Mouse (Mus musculus) forebrain, embryonic 16.5 days (tissue): Measurements from ENCODE around the gene Actr8. TPM values are rescaled to one million over a fixed set of nuclear protein-coding genes. Genes with fewer than 3 reads are reported as not detected.

Experiments used
- ATAC-seq: fragments of 200-750 bp; cut with Nextera tagmentation; 2 replicates; pipeline ENCODE4 v1.8.0; 2017; ENCODE audit warnings: mild to moderate bottlenecking, moderate library complexity
- H3K27ac ChIP-seq: fragments of 300-500 bp; sonication (generic); 2 replicates; pipeline ENCODE4 v1.5.1; 2014; ENCODE audit warnings: low read length, control low read depth
- H3K27me3 ChIP-seq: fragments of 300-500 bp; sonication (generic); replicated peaks from 2 replicates; pipeline ENCODE4 v1.6.1; 2014; ENCODE audit warnings: low read length; ENCODE audit not compliant: control insufficient read depth, insufficient read depth
- H3K36me3 ChIP-seq: fragments of 300-500 bp; sonication (generic); 2 replicates; pipeline ENCODE4 v1.6.1; 2014; ENCODE audit not compliant: control insufficient read depth, insufficient read depth
- H3K4me1 ChIP-seq: fragments of 300-500 bp; sonication (generic); replicated peaks from 2 replicates; pipeline ENCODE4 v1.6.1; 2014; ENCODE audit warnings: low read length; ENCODE audit not compliant: control insufficient read depth, insufficient read depth
- H3K4me2 ChIP-seq: fragments of 300-500 bp; sonication (generic); 2 replicates; pipeline ENCODE4 v1.6.1; 2014; ENCODE audit warnings: mild to moderate bottlenecking, low read length, control low read depth
- H3K4me3 ChIP-seq: fragments of 300-500 bp; sonication (generic); replicated peaks from 2 replicates; pipeline ENCODE4 v1.5.1; 2014; ENCODE audit warnings: mild to moderate bottlenecking, low read length, control low read depth
- H3K9ac ChIP-seq: fragments of 300-500 bp; sonication (generic); replicated peaks from 2 replicates; pipeline ENCODE4 v1.6.1; 2014; ENCODE audit warnings: low read depth, low read length, control low read depth
- H3K9me3 ChIP-seq: fragments of 300-500 bp; sonication (generic); 2 replicates; pipeline ENCODE4 v1.6.1; 2016; ENCODE audit warnings: low read length; ENCODE audit not compliant: control insufficient read depth
- WGBS: fragments of 180-500 bp; shearing (Covaris S2); extraction: QIAGEN DNeasy Blood & Tissue Kit; methylation state at CpG from one replicate; pipeline ENCODE4 v1.1.7; 2014; 5-methylcytosine and 5-hydroxymethylcytosine counted together
- polyA plus RNA-seq: library from polyadenylated mRNA; unstranded; fragments of >200 nt; fragmentation: Nextera tagmentation; extraction: Ambion mirVana; gene quantifications from 2 replicates; pipeline ENCODE4 v1.2.1, GENCODE M21; 2015

Gene Actr8
- polyA plus RNA-seq, 1 experiment from 2014 or later = 92.8 TPM

DNA sequence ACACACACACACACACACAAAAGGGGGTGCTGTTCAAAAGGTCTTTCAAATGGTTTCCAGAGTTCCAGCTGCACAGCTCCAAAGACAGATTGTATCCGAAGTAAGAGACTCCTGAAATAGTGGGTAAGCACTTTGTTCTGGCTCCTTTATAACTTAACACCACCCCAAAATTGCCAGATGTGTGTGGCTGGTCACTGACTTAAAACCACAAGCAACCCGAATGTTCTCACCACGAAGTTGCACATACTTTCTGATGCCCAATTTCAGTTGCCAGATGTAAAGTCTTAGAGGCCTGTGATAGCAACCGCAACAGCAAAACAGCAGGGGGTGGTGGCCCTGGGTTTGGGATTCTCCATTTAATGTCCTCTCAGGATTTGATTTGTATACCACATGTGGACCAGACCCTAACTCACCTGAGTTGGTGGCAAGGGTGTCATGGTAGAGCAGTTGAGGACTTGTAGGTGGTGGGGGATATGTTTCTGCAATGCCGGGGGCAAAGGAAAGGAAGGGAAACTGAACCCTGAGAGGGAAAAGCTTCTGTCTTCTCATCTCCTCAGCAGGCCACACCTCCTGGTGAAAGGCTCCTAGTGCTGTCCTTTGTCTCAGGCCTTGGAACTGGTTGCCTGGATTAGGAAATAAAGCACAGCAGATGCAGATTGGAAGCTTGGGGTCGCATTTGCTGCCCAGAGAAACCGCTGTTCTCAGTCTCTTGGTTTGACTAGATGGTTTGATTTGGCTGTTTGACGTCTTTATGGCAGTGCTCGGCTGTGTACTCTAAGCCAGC lies 41.8 kb downstream of the Actr8 start:
- no peak overlapping the region for H3K27ac ChIP-seq
- no peak overlapping the region for H3K4me3 ChIP-seq
- 48% methylated on average over 9 of the region's 9 CpGs for WGBS
- H3K27me3 ChIP-seq = no peaks in the 10 kb centered on the region
- H3K36me3 ChIP-seq = no peaks in the 10 kb centered on the region
- no peaks in the 10 kb centered on the region for H3K9me3 ChIP-seq
- no peak for ATAC-seq
- no peak overlapping the region for H3K9ac ChIP-seq
- H3K4me2 ChIP-seq = no peak overlapping the region
- H3K4me1 ChIP-seq = no peaks in the 10 kb centered on the region

GRCm38 (mm10) chr14:30022471-30022870 lies 44.3 kb downstream of the Actr8 start:
- Histone ChIP-seq H3K27me3 (no peaks in the 10 kb centered on the region), H3K4me1 (no peaks in the 10 kb centered on the region), H3K9ac (no peak overlapping the region), H3K4me3 (no peak overlapping the region), H3K4me2 (no peak overlapping the region), H3K36me3 (no peaks in the 10 kb centered on the region), H3K9me3 (no peaks in the 10 kb centered on the region), H3K27ac (no peak overlapping the region)
- ATAC-seq = no peak
- WGBS = 91% methylated on average over 6 of the region's 6 CpGs

- WGBS = 45% methylated on average over 7 of the region's 7 CpGs
- Histone ChIP-seq H3K9ac (no peak overlapping the region), H3K9me3 (no peaks in the 10 kb centered on the region), H3K36me3 (no peaks in the 10 kb centered on the region), H3K4me2 (no peak overlapping the region), H3K27ac (no peak overlapping the region), H3K27me3 (no peaks in the 10 kb centered on the region), H3K4me1 (no peaks in the 10 kb centered on the region), H3K4me3 (no peak overlapping the region)
- ATAC-seq = no peak
These were observed 46.2 kb downstream of the Actr8 start for GRCm38 (mm10) chr14:30024387-30024786.

GRCm38 (mm10) chr14:30027378-30027777 lies 49.2 kb downstream of the Actr8 start:
- whole genome bisulfite sequencing = 49% methylated on average over 2 of the region's 2 CpGs

DNA sequence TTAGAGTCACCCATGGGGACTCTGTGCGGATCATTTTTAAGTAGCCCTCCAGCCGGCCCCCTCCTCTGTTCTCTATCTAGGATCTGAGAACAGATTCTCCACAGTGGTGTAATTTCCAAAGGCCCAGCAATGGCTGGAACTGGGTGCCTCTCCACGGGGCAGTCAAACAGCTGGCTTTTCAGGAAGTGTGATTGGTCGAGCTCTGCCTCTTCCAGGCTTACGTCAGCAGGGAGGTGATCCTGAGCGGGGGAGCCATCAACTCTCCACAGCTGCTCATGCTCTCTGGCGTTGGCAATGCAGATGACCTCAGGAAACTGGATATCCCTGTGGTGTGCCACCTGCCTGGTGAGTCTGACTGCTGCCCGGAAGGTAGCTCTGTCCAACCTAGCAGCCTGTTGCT lies 55.3 kb downstream of the Actr8 start:
- Histone ChIP-seq H3K4me1 (no peaks in the 10 kb centered on the region), H3K9me3 (no peaks in the 10 kb centered on the region), H3K36me3 (no peaks in the 10 kb centered on the region), H3K4me2 (no peak overlapping the region), H3K4me3 (no peak overlapping the region), H3K9ac (no peak overlapping the region), H3K27me3 (no peaks in the 10 kb centered on the region), H3K27ac (no peak overlapping the region)
- WGBS = 74% methylated on average over 8 of the region's 8 CpGs
- ATAC-seq = no peak

More at GRCm38 (mm10) chr14:30027378-30027777, 49.2 kb downstream of the Actr8 start:
- H3K9ac ChIP-seq = no peak overlapping the region
- no peaks in the 10 kb centered on the region for H3K9me3 ChIP-seq
- H3K4me3 ChIP-seq = no peak overlapping the region
- H3K36me3 ChIP-seq = no peaks in the 10 kb centered on the region
- no peaks in the 10 kb centered on the region for H3K4me1 ChIP-seq
- no peak overlapping the region for H3K27ac ChIP-seq
- no peaks in the 10 kb centered on the region for H3K27me3 ChIP-seq
- H3K4me2 ChIP-seq = no peak overlapping the region
- ATAC-seq = no peak

DNA sequence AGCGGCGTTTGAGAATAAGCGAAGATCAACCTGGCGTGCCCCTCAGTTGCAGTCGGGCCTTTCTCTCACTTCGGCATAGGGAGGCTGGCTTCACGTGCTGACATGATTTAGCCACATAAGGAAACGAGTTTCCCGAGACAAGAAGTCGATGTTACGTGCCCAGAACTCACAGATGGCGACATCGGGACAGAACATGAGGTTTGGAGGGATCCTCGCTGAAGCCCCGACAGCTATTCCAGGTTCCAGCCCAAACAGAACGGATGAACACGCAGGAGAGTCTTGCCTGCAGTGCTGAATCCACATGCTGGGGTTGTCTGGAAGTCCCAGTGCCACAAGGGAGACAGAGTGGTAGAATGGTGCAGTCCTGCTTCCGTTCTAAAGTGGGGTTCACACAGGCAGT lies 60.3 kb downstream of the Actr8 start:
- WGBS = 82% methylated on average over 18 of the region's 18 CpGs
- no peaks in the 10 kb centered on the region for H3K36me3 ChIP-seq
- H3K4me1 ChIP-seq = no peaks in the 10 kb centered on the region
- ATAC-seq = peak; percentile 72
- no peak overlapping the region for H3K4me2 ChIP-seq
- peak overlapping the region; percentile 71 for H3K27ac ChIP-seq
- no peak overlapping the region for H3K9ac ChIP-seq
- H3K27me3 ChIP-seq = no peaks in the 10 kb centered on the region
- no peaks in the 10 kb centered on the region for H3K9me3 ChIP-seq
- H3K4me3 ChIP-seq = no peak overlapping the region

GRCm38 (mm10) chr14:30039413-30039812 lies 61.3 kb downstream of the Actr8 start:
- H3K4me2 ChIP-seq = no peak overlapping the region
- H3K9me3 ChIP-seq = no peaks in the 10 kb centered on the region
- no peak overlapping the region for H3K27ac ChIP-seq
- 88% methylated on average over 4 of the region's 4 CpGs for WGBS
- no peaks in the 10 kb centered on the region for H3K27me3 ChIP-seq
- H3K4me3 ChIP-seq = no peak overlapping the region
- ATAC-seq = no peak
- H3K4me1 ChIP-seq = no peaks in the 10 kb centered on the region
- H3K36me3 ChIP-seq = no peaks in the 10 kb centered on the region
- H3K9ac ChIP-seq = no peak overlapping the region

GRCm38 (mm10) chr14:30041836-30042235 lies 63.7 kb downstream of the Actr8 start:
- H3K27ac ChIP-seq = no peak overlapping the region
- 77% methylated on average over 9 of the region's 9 CpGs for WGBS
- H3K4me1 ChIP-seq = no peaks in the 10 kb centered on the region
- no peak for ATAC-seq
- no peaks in the 10 kb centered on the region for H3K27me3 ChIP-seq
- H3K36me3 ChIP-seq = no peaks in the 10 kb centered on the region
- H3K4me3 ChIP-seq = no peak overlapping the region
- H3K4me2 ChIP-seq = no peak overlapping the region
- no peak overlapping the region for H3K9ac ChIP-seq
- no peaks in the 10 kb centered on the region for H3K9me3 ChIP-seq

GRCm38 (mm10) chr14:30043356-30043940 lies 65.3 kb downstream of the Actr8 start:
- ATAC-seq = no peak
- H3K27me3 ChIP-seq = no peaks in the 10 kb centered on the region
- H3K9me3 ChIP-seq = no peaks in the 10 kb centered on the region
- no peaks in the 10 kb centered on the region for H3K36me3 ChIP-seq
- H3K4me3 ChIP-seq = no peak overlapping the region
- H3K4me1 ChIP-seq = no peaks in the 10 kb centered on the region
- no peak overlapping the region for H3K4me2 ChIP-seq
- H3K27ac ChIP-seq = no peak overlapping the region
- 93% methylated on average over 7 of the region's 7 CpGs for WGBS
- H3K9ac ChIP-seq = no peak overlapping the region
